Mouse (Mus musculus) olfactory bulb, adult 2 months (tissue): ENCODE measurements around the gene Tbc1d4.

Experiments used
- CTCF ChIP-seq: fragments of 200-500 bp; IDR thresholded peaks from 2 replicates; pipeline ENCODE4 v1.5.1; 2012; ENCODE audit warnings: low read depth, mild to moderate bottlenecking, low read length, moderate library complexity; ENCODE audit not compliant: insufficient read depth
- POLR2A ChIP-seq: fragments of 200-500 bp; IDR thresholded peaks from 2 replicates; pipeline ENCODE4 v1.6.1; 2012; ENCODE audit warnings: mild to moderate bottlenecking, low read depth, low read length, moderate library complexity; ENCODE audit not compliant: insufficient read depth

DNA sequence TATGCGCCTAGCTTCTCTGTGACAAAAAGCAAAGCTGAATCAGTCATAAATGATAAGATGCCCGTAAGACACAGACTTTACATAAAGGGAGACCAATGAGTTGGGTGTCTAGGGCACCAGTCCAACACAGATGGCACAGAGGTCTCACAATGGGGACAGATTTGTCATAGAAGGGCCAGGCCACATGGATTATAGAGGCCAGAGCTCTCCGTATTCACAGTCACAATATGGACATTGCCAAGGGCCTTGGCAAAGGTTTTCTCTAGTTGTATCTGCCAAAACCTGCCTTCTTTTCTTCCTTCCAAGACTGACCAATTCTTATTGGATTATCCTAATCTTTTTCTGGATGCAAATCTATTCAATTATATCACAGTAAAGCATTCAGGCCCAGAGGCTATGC lies 171.1 kb downstream of the Tbc1d4 start:
- TF ChIP-seq CTCF (no peak), POLR2A (no peak)
